Mouse (Mus musculus): ENCODE measurements around the gene Lsm14a. TPM values are rescaled to one million over a fixed set of nuclear protein-coding genes. Genes with fewer than 3 reads are reported as not detected.
A peak's percentile ranks its signal among the peaks of the same experiment; 100 is the strongest.

Gene Lsm14a
- polyA plus RNA-seq, 2 experiments = 25.4 to 44.7 TPM

DNA sequence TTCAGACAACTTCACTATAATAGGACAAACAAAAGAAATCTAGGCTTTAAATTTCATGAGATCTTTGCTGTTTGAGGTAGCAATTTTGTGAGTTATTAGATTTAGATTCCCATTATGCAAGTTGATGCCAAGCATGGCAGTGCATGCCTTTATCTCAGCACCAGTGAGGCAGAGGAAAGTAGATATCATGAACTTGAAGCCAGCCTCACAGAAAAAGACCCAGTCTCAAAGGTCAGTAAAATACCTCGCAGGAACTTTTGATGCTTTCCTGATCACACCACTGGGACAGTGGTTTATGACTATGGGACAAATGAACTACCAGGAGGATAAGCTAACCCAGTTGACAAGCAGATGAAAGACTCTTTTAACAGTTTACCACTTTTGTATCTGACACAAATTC is 10.3 kb downstream of the Lsm14a start:
- Histone ChIP-seq H3K9ac (replicated peaks) (no peak overlapping the region), H3K4me1 (replicated peaks; ENCODE audit: control insufficient read depth in 2 of 2, insufficient read depth in 2 of 2, low read length in 1 of 2) (peaks cover 24 to 29% of the 10 kb centered on the region in 2 experiments), H3K9me3 (ENCODE audit: control insufficient read depth, low read length) (no peaks in the 10 kb centered on the region), H3K27me3 (ENCODE audit: control insufficient read depth, insufficient read depth, low read length) (no peaks in the 10 kb centered on the region), H3K4me2 (ENCODE audit: low read depth) (no peak overlapping the region), H3K4me3 (ENCODE audit: insufficient read depth in 1 of 2, low read depth in 2 of 2, low read length in 2 of 2) (no peak overlapping the region), H3K27ac (no peak overlapping the region), H3K36me3 (replicated peaks; ENCODE audit: control insufficient read depth, insufficient read depth, low read depth) (no peaks in the 10 kb centered on the region; the same call in none of the 2 replicates)
- no peak for TF ChIP-seq CTCF (IDR thresholded peaks at IDR 0.05; ENCODE audit: low read depth)
- no peak for ATAC-seq (ENCODE audit: insufficient read depth)
- 21% methylated on average over 1 of the region's 1 CpGs for WGBS (ENCODE audit: insufficient replicate concordance)
- no peak for DNase-seq (ENCODE audit: low read depth in 3 of 3, low spot score in 3 of 3)

DNA sequence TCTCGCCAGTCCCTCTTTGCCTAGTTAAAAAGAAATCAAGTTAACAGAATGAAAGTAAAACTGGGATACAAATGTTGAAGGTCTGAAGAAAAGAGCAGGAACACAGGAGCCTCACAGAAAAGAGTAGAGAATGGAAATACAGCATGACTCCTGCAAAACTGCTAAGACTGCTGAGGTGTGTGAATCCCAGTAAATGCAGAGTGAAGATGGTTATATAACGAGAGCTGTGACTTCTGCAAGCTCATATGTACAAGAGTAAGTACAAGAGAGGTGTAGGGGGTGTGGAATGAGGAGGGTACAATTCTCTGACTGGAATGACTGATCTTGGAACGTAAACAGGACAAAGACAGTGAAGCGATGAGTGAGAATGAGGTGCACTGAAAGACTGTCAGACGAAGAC is 11.4 kb downstream of the Lsm14a start:
- H3K9ac ChIP-seq (replicated peaks) = no peak overlapping the region
- no peaks in the 10 kb centered on the region for H3K27me3 ChIP-seq (ENCODE audit: control insufficient read depth, insufficient read depth, low read length)
- H3K36me3 ChIP-seq (replicated peaks; ENCODE audit: control insufficient read depth, insufficient read depth, low read depth) = no peaks in the 10 kb centered on the region
- H3K4me2 ChIP-seq (ENCODE audit: low read depth) = no peak overlapping the region
- TF ChIP-seq EP300 (IDR thresholded peaks at IDR 0.05; ENCODE audit: low read depth) (no peak), CTCF (IDR thresholded peaks at IDR 0.05; ENCODE audit: low read depth) (no peak)
- ATAC-seq (ENCODE audit: insufficient read depth) = no peak
- no peak overlapping the region for H3K27ac ChIP-seq
- H3K9me3 ChIP-seq (ENCODE audit: control insufficient read depth, low read length) = no peaks in the 10 kb centered on the region
- peaks cover 17 to 20% of the 10 kb centered on the region in 2 experiments for H3K4me1 ChIP-seq (replicated peaks; ENCODE audit: control insufficient read depth in 2 of 2, insufficient read depth in 2 of 2, low read length in 1 of 2)
- H3K4me3 ChIP-seq (ENCODE audit: insufficient read depth in 1 of 2, low read depth in 2 of 2, low read length in 2 of 2) = no peak overlapping the region
- WGBS (ENCODE audit: insufficient replicate concordance) = 88% methylated on average over 5 of the region's 5 CpGs
- no peak for DNase-seq (ENCODE audit: low read depth in 3 of 3, low spot score in 3 of 3)

DNA sequence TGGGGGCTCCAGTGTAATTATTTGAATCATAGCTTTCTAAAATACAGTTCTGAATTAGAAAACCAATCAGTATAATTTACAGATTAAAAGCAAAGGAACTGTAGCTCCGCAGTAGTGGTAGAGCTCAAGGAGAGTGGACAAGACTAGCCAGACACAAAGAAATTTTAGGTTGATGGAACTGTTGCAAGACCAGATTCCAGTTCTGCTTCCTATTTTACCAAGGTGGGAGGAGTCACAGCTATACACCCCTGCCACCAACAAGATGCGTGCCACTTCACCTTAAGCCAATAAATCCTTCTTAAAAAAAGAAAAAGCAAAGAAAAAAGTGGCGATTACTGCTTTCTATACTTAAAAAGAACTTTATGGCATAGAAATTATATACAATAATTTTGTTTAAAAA is 12.8 kb downstream of the Lsm14a start:
- H3K27ac ChIP-seq = no peak overlapping the region
- no peak for DNase-seq (ENCODE audit: low read depth in 3 of 3, low spot score in 3 of 3)
- no peak overlapping the region for H3K4me3 ChIP-seq (ENCODE audit: insufficient read depth in 1 of 2, low read depth in 2 of 2, low read length in 2 of 2)
- WGBS (ENCODE audit: insufficient replicate concordance) = 73% methylated on average over 3 of the region's 3 CpGs
- ATAC-seq (ENCODE audit: insufficient read depth) = no peak
- no peak for TF ChIP-seq CTCF (IDR thresholded peaks at IDR 0.05; ENCODE audit: low read depth)
- TF ChIP-seq EP300 (IDR thresholded peaks at IDR 0.05; ENCODE audit: low read depth) = no peak
- H3K36me3 ChIP-seq (replicated peaks; ENCODE audit: control insufficient read depth, insufficient read depth, low read depth) = no peaks in the 10 kb centered on the region
- no peaks in the 10 kb centered on the region for H3K27me3 ChIP-seq (ENCODE audit: control insufficient read depth, insufficient read depth, low read length)
- H3K4me2 ChIP-seq (ENCODE audit: low read depth) = no peak overlapping the region
- H3K9ac ChIP-seq (replicated peaks) = no peak overlapping the region
- no peaks in the 10 kb centered on the region for H3K9me3 ChIP-seq (ENCODE audit: control insufficient read depth, low read length)
- H3K4me1 ChIP-seq (replicated peaks; ENCODE audit: control insufficient read depth in 2 of 2, insufficient read depth in 2 of 2, low read length in 1 of 2) = peaks cover 15 to 16% of the 10 kb centered on the region in 2 experiments

DNA sequence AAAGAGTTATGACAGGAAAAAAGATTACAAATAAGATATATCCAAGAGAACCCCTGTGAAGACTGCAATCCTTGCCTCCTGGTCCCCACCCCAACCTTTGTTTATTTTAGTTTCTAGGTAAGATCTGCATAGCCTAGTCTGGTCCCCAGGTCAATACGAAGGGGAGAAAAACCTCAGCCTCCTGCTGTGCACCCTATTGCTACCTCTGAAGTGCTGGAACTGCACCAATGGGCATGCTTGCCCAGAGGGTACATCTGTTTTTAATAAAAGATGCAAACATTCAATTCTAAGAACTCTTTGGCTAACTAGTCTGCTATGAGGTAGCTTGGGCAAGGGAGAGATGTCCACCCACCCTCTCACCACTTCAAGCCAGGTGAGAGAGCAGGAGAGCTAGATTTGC is 19.2 kb downstream of the Lsm14a start:
- Histone ChIP-seq H3K27me3 (ENCODE audit: control insufficient read depth, insufficient read depth, low read length) (no peaks in the 10 kb centered on the region), H3K4me3 (ENCODE audit: insufficient read depth in 1 of 2, low read depth in 2 of 2, low read length in 2 of 2) (no peak overlapping the region), H3K9me3 (ENCODE audit: control insufficient read depth, low read length) (no peaks in the 10 kb centered on the region), H3K27ac (no peak overlapping the region), H3K36me3 (replicated peaks; ENCODE audit: control insufficient read depth, insufficient read depth, low read depth) (peaks cover 47% of the 10 kb centered on the region), H3K4me2 (ENCODE audit: low read depth) (no peak overlapping the region), H3K9ac (replicated peaks) (no peak overlapping the region), H3K4me1 (replicated peaks; ENCODE audit: control insufficient read depth in 2 of 2, insufficient read depth in 2 of 2, low read length in 1 of 2) (peaks cover 0 to 5% of the 10 kb centered on the region in 2 experiments; a peak in 1 of 4 replicates)
- TF ChIP-seq CTCF (IDR thresholded peaks at IDR 0.05; ENCODE audit: low read depth) (no peak), EP300 (IDR thresholded peaks at IDR 0.05; ENCODE audit: low read depth) (no peak)
- WGBS (ENCODE audit: insufficient replicate concordance) = 77% methylated on average over 1 of the region's 1 CpGs
- DNase-seq (ENCODE audit: low read depth in 3 of 3, low spot score in 3 of 3) (no peak), ATAC-seq (ENCODE audit: insufficient read depth) (no peak)

DNA sequence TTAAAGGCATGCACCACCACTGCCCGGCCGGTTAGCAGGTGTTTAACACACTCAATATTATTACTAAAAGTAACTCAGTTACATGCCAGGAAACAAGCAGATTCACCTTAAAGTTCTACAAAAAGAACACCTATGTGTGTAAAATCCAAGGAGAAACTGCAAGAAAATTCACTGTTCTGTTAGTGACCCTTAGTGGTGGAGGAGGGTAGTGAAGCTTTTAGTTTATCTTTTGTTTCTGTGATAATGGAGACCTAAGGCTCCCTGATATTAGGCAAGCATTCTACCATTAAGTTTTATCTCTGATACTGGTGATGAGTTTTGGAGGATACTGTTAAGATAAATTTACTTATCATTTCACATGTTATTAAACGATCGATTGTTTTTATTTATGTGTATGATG is 37.5 kb downstream of the Lsm14a start:
- H3K9me3 ChIP-seq (ENCODE audit: control insufficient read depth, low read length) = no peaks in the 10 kb centered on the region
- no peak for ATAC-seq (ENCODE audit: insufficient read depth)
- H3K27me3 ChIP-seq (ENCODE audit: control insufficient read depth, insufficient read depth, low read length) = no peaks in the 10 kb centered on the region
- no peak overlapping the region for H3K9ac ChIP-seq (replicated peaks)
- DNase-seq (ENCODE audit: low read depth in 3 of 3, low spot score in 3 of 3) = no peak
- 87% methylated on average over 4 of the region's 4 CpGs for WGBS (ENCODE audit: insufficient replicate concordance)
- no peak for TF ChIP-seq EP300 (IDR thresholded peaks at IDR 0.05; ENCODE audit: low read depth)
- 0 out of 2 replicates have a peak, but pooled peaks have one; percentile 16 for TF ChIP-seq CTCF (IDR thresholded peaks at IDR 0.05; ENCODE audit: low read depth)
- no peak overlapping the region for H3K27ac ChIP-seq
- no peaks in the 10 kb centered on the region for H3K4me1 ChIP-seq (replicated peaks; ENCODE audit: control insufficient read depth in 2 of 2, insufficient read depth in 2 of 2, low read length in 1 of 2)
- H3K4me3 ChIP-seq (ENCODE audit: insufficient read depth in 1 of 2, low read depth in 2 of 2, low read length in 2 of 2) = no peak overlapping the region
- no peak overlapping the region for H3K4me2 ChIP-seq (ENCODE audit: low read depth)
- H3K36me3 ChIP-seq (replicated peaks; ENCODE audit: control insufficient read depth, insufficient read depth, low read depth) = peaks cover 62% of the 10 kb centered on the region
